ENCODE assay signal across 22 mouse cellular contexts in the genomic region with DNA sequence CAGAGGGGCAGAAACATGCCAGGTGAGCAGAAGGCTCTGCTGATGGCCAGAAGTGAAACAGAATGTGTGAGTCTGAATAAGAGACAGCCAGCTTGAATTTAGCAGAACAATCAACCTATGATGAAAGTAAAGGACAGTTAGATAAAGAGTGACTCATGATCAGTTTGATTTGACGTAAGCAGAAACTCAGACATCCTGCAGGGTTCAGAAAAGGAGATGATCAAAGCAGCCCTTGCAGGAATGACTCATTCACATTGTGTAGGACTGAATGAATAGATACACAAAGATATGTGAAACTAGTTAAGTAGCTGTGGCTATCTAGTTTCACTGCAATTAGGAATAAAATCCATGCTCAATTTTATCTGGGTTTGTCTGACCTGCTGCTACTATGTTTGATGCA.
A peak's percentile ranks its signal among the peaks of the same experiment; 100 is the strongest.
DNase-seq lines count a peak whose midpoint lies in the region; ATAC-seq lines count a peak whose summit lies in the region.
"Had no signal": no experiment of that assay in that cellular context is flagged by ENCODE, and none has a peak within 500 bp of the region (broad histone marks: within the 10 kb centered on the region; RNA-seq: fewer than 3 reads in every experiment).

No protein-coding gene starts in this region.

- no peaks in the 10 kb centered on the region for H3K27me3 ChIP-seq in midbrain, embryonic 11.5 days (ENCODE audit: control insufficient read depth, insufficient read depth, low read length)
- H3K27me3 ChIP-seq in midbrain, embryonic 14.5 days (ENCODE audit: control insufficient read depth, insufficient read depth, low read length): no peaks in the 10 kb centered on the region
- H3K27me3 ChIP-seq: forebrain, embryonic 13.5 days; heart, embryonic 15.5 days; hindbrain, embryonic 13.5 days had no signal

- H3K36me3 ChIP-seq in midbrain, embryonic 11.5 days (ENCODE audit: control insufficient read depth, insufficient read depth, low read length): no peaks in the 10 kb centered on the region
- no peaks in the 10 kb centered on the region for H3K36me3 ChIP-seq in midbrain, embryonic 14.5 days (ENCODE audit: control insufficient read depth, insufficient read depth, low read length)
- H3K36me3 ChIP-seq: heart, embryonic 15.5 days; hindbrain, embryonic 13.5 days had no signal

- no peaks in the 10 kb centered on the region for H3K9me3 ChIP-seq in midbrain, embryonic 11.5 days (ENCODE audit: control insufficient read depth, low read length)
- H3K9me3 ChIP-seq in midbrain, embryonic 14.5 days (ENCODE audit: control insufficient read depth, low read length): no peaks in the 10 kb centered on the region
- H3K9me3 ChIP-seq: forebrain, embryonic 13.5 days; heart, embryonic 15.5 days; hindbrain, embryonic 13.5 days had no signal

- H3K4me3 ChIP-seq in midbrain, embryonic 11.5 days (ENCODE audit: low read depth, low read length): no peak overlapping the region
- no peak overlapping the region for H3K4me3 ChIP-seq in midbrain, embryonic 14.5 days (replicated peaks; ENCODE audit: low read depth, low read length)
- H3K4me3 ChIP-seq: forebrain, embryonic 13.5 days; heart, adult 2 months; heart, embryonic 15.5 days; hindbrain, embryonic 13.5 days had no signal

- 83% methylated on average over 1 of the region's 1 CpGs for WGBS in midbrain, embryonic 11.5 days
- WGBS in midbrain, embryonic 14.5 days: 50% methylated on average over 1 of the region's 1 CpGs

- no peak overlapping the region for H3K4me2 ChIP-seq in midbrain, embryonic 11.5 days
- H3K4me2 ChIP-seq in midbrain, embryonic 14.5 days (ENCODE audit: low read length): no peak overlapping the region
- H3K4me2 ChIP-seq: forebrain, embryonic 13.5 days; heart, embryonic 11.5 days; heart, embryonic 15.5 days; hindbrain, embryonic 13.5 days had no signal

- no peak overlapping the region for H3K9ac ChIP-seq in midbrain, embryonic 11.5 days (ENCODE audit: low read length)
- no peak overlapping the region for H3K9ac ChIP-seq in midbrain, embryonic 14.5 days (replicated peaks; ENCODE audit: low read length)
- H3K9ac ChIP-seq: forebrain, embryonic 13.5 days; forebrain, postnatal 0 days; heart, embryonic 15.5 days; hindbrain, embryonic 13.5 days had no signal

- peak; percentile 17 for DNase-seq in midbrain, embryonic 11.5 days (ENCODE audit: low spot score, missing footprints)
- no peak for DNase-seq in midbrain, embryonic 14.5 days
- DNase-seq in brain, adult 2 months (ENCODE audit: low read depth, low spot score): peak; percentile 49
- peak; percentile 6 for DNase-seq in telencephalon, adult 2 months (ENCODE audit: low read depth, low spot score)
- no peak for DNase-seq in urinary bladder, postnatal 25 days (ENCODE audit: low spot score)
- DNase-seq in kidney, postnatal 14 days: no peak
- DNase-seq in embryo, embryonic 11 days: no peak
- DNase-seq: B cell, adult 2 months; cerebellum, adult 11-12 months; cerebellum, adult 9-10 months; cerebellum, postnatal 25 days; forebrain, postnatal 0 days; gastrocnemius, postnatal 14 days; heart, adult 2 months; heart, postnatal 14 days had no signal

- no peak for ATAC-seq in midbrain, embryonic 11.5 days (ENCODE audit: low FRiP score)
- ATAC-seq in midbrain, embryonic 14.5 days (ENCODE audit: low FRiP score, low TSS enrichment): no peak
- peak; percentile 86 for ATAC-seq in CD4-positive, CD25-positive, alpha-beta regulatory T cell, adult 4 months
- ATAC-seq: forebrain, embryonic 13.5 days; forebrain, postnatal 0 days; hindbrain, postnatal 0 days; intestine, embryonic 16.5 days had no signal

- H3K4me1 ChIP-seq in midbrain, embryonic 11.5 days (ENCODE audit: control insufficient read depth, insufficient read depth, low read length): no peaks in the 10 kb centered on the region
- H3K4me1 ChIP-seq in midbrain, embryonic 14.5 days (ENCODE audit: control insufficient read depth, insufficient read depth, low read length): no peaks in the 10 kb centered on the region
- H3K4me1 ChIP-seq: forebrain, embryonic 13.5 days; heart, embryonic 15.5 days; hindbrain, embryonic 13.5 days had no signal

- no peak overlapping the region for H3K27ac ChIP-seq in midbrain, embryonic 11.5 days (ENCODE audit: low read depth, low read length)
- H3K27ac ChIP-seq in midbrain, embryonic 14.5 days (replicated peaks; ENCODE audit: low read depth, low read length): no peak overlapping the region
- H3K27ac ChIP-seq: forebrain, embryonic 13.5 days; heart, adult 2 months; heart, embryonic 15.5 days; hindbrain, embryonic 13.5 days; hindbrain, postnatal 0 days had no signal

Comparison
In these comparisons a context has a peak if more than half of its experiments do, and no peak if none do; other contexts are left out.
1. DNase-seq: peak in midbrain, embryonic 11.5 days (single experiment), brain, adult 2 months (single experiment) and telencephalon, adult 2 months (single experiment); none in midbrain, embryonic 14.5 days (single experiment), urinary bladder, postnatal 25 days (single experiment), kidney, postnatal 14 days (single experiment) and embryo, embryonic 11 days (single experiment).